9 mouse cellular contexts compared by ENCODE assay signal in the genomic region with DNA sequence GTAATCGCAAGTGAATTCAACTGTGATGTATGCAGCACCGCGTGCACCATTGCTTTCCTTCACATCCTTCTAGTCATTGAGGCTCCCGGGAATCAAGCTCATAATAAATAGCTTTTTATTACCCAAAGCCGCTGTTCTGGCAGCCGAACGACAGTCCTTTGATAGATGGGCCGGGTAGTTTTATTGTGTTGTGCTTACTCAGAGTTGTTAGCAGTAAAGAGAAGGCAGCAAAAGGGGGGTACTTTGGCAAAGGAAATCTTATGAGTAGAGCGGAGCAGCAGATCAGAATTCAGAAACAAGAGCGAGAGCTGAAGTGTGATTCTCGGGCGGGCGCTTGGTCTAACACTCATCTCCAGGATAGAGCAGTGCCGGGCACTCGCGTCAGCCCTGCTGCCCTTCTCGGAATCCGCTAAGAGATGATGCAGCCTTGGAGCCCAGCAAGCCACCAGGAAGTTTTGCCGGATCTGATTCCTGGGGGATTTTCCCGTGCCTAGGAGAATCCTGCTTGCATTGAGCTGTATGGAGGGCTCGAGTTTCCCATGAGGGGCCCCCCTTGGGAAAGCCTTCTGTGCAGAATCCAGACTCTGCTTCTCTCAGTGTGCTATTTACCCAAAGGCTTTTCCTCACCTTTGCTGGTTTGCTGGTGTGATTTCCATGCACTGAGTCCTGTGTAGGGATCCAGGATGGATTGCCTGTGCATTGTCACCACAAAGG.
DNase-seq lines count a peak whose midpoint lies in the region; ATAC-seq and TF ChIP-seq lines count a peak whose summit lies in the region.
"Had no signal": no experiment of that assay in that cellular context is flagged by ENCODE, and none has a peak within 500 bp of the region (broad histone marks: within the 10 kb centered on the region; RNA-seq: fewer than 3 reads in every experiment).

No protein-coding gene starts in this region.

- intact Hi-C loops in left cerebral cortex, adult 2 months (cut with DNase I), result loop anchor here (5.0 kb wide), 2 partner anchors 45 to 200 kb away; no protein-coding TSS in a partner anchor

- peak overlapping the region; percentile 44 for H3K9ac ChIP-seq in kidney, embryonic 16.5 days (replicated peaks; ENCODE audit: low read length)
- peak overlapping the region; percentile 70 for H3K9ac ChIP-seq in midbrain, embryonic 16.5 days (ENCODE audit: low read depth, low read length)

- no peak for TF ChIP-seq CTCF in left cerebral cortex, adult 2 months (IDR thresholded peaks at IDR 0.05)

- peak overlapping the region; percentile 43 for H3K4me3 ChIP-seq in kidney, embryonic 16.5 days (ENCODE audit: low read length)
- H3K4me3 ChIP-seq in left cerebral cortex, adult 2 months, result peak overlapping the region; percentile 50
- peak overlapping the region; percentile 55 for H3K4me3 ChIP-seq in midbrain, embryonic 16.5 days (ENCODE audit: low read depth, low read length)

- under 1% methylated on average over 21 of the region's 21 CpGs for WGBS in kidney, embryonic 16.5 days
- WGBS in midbrain, embryonic 16.5 days, result under 1% methylated on average over 21 of the region's 21 CpGs

- peaks cover 9% of the 10 kb centered on the region for H3K4me1 ChIP-seq in kidney, embryonic 16.5 days (ENCODE audit: insufficient read depth, low read length)
- peaks cover 5% of the 10 kb centered on the region for H3K4me1 ChIP-seq in midbrain, embryonic 16.5 days (ENCODE audit: control insufficient read depth, insufficient read depth, low read length)

- peak overlapping the region; percentile 80 for H3K4me2 ChIP-seq in kidney, embryonic 16.5 days (replicated peaks; ENCODE audit: low read depth, low read length)
- H3K4me2 ChIP-seq in midbrain, embryonic 16.5 days (ENCODE audit: low read length), result peak overlapping the region; percentile 93

- H3K9me3 ChIP-seq in kidney, embryonic 16.5 days (ENCODE audit: low read length), result no peaks in the 10 kb centered on the region
- no peaks in the 10 kb centered on the region for H3K9me3 ChIP-seq in midbrain, embryonic 16.5 days (replicated peaks; ENCODE audit: control insufficient read depth, low read length, poor library complexity, severe bottlenecking)

- no peak overlapping the region for H3K27ac ChIP-seq in kidney, embryonic 16.5 days (ENCODE audit: low read length)
- peak overlapping the region; percentile 85 for H3K27ac ChIP-seq in left cerebral cortex, adult 2 months
- H3K27ac ChIP-seq in midbrain, embryonic 16.5 days (ENCODE audit: low read length), result peak overlapping the region; percentile 84

- peaks cover 7% of the 10 kb centered on the region for H3K27me3 ChIP-seq in kidney, embryonic 16.5 days (ENCODE audit: insufficient read depth, low read length)
- no peaks in the 10 kb centered on the region for H3K27me3 ChIP-seq in midbrain, embryonic 16.5 days (ENCODE audit: control insufficient read depth, insufficient read depth, low read depth, low read length)

- ATAC-seq in kidney, embryonic 16.5 days (ENCODE audit: low FRiP score, low TSS enrichment), result peak; percentile 57; the same call in 1 of the 2 replicates
- ATAC-seq in midbrain, embryonic 16.5 days, result peak; percentile 91
- ATAC-seq: Patski had no signal

- DNase-seq in kidney, adult 9 months, result no peak
- peak; percentile 20 to 32 for DNase-seq in cerebellum, postnatal 36 days
- DNase-seq in frontal cortex, postnatal 25 days (ENCODE audit: low spot score in 2 of 2), result peak; percentile 26 to 46
- DNase-seq in left cerebral cortex, adult 2 months (ENCODE audit: extremely low spot score in 1 of 2, low spot score in 2 of 2), result peak; percentile 40 to 42
- DNase-seq in natural killer cell, adult 2 months (ENCODE audit: low spot score in 2 of 2), result no peak
- no peak for DNase-seq in thymus, postnatal 25 days

- no peaks in the 10 kb centered on the region for H3K36me3 ChIP-seq in kidney, embryonic 16.5 days (ENCODE audit: insufficient read depth, low read length)
- H3K36me3 ChIP-seq in midbrain, embryonic 16.5 days (ENCODE audit: control insufficient read depth, insufficient read depth, low read length), result no peaks in the 10 kb centered on the region

Comparison
In these comparisons a context has a peak if more than half of its experiments do, and no peak if none do; other contexts are left out.
1. DNase-seq: peak in cerebellum, postnatal 36 days (2 of 2), frontal cortex, postnatal 25 days (2 of 2) and left cerebral cortex, adult 2 months (2 of 2); none in kidney, adult 9 months (single experiment), natural killer cell, adult 2 months (0 of 2) and thymus, postnatal 25 days (single experiment).
2. Peak in every context shown above with its lines, with median percentiles within 50 percentile points of each other: H3K4me3 ChIP-seq.